Mouse (Mus musculus) liver, postnatal 0 days (tissue): ENCODE results near the gene Slc45a1. TPM values are rescaled to one million over a fixed set of nuclear protein-coding genes. Genes with fewer than 3 reads are reported as not detected.

ENCODE experiments used
- ATAC-seq: fragments of 200-750 bp; cut with Nextera tagmentation; 2 replicates; pipeline ENCODE4 v1.8.0; 2017; ENCODE audit warnings: mild to moderate bottlenecking, moderate library complexity
- DNase-seq: peaks from one replicate; pipeline ENCODE4 v3.0.0-alpha.2; 2016
- H3K27ac ChIP-seq: fragments of 300-500 bp; sonication (generic); 2 replicates; pipeline ENCODE4 v1.5.1; 2014; ENCODE audit warnings: antibody characterized with exemption, moderate library complexity, mild to moderate bottlenecking, low read depth
- H3K27me3 ChIP-seq: fragments of 300-500 bp; sonication (generic); 2 replicates; pipeline ENCODE4 v1.6.1; 2014; ENCODE audit warnings: low read length, control low read depth, mixed read lengths; ENCODE audit not compliant: insufficient read depth
- H3K36me3 ChIP-seq: fragments of 300-500 bp; sonication (generic); replicated peaks from 2 replicates; pipeline ENCODE4 v1.6.1; 2014; ENCODE audit warnings: mild to moderate bottlenecking, control low read depth, low read length, moderate library complexity, mixed read lengths; ENCODE audit not compliant: insufficient read depth
- H3K4me1 ChIP-seq: fragments of 300-500 bp; sonication (generic); 2 replicates; pipeline ENCODE4 v1.6.1; 2014; ENCODE audit warnings: antibody characterized with exemption, mild to moderate bottlenecking, control low read depth; ENCODE audit not compliant: insufficient read depth
- H3K4me2 ChIP-seq: fragments of 300-500 bp; sonication (generic); 2 replicates; pipeline ENCODE4 v1.6.1; 2014; ENCODE audit warnings: low read depth, mild to moderate bottlenecking, low read length, moderate library complexity, mixed read lengths
- H3K4me3 ChIP-seq: fragments of 300-500 bp; sonication (generic); 2 replicates; pipeline ENCODE4 v1.5.1; 2014; ENCODE audit warnings: low read depth, low read length
- H3K9ac ChIP-seq: fragments of 300-500 bp; sonication (generic); replicated peaks from 2 replicates; pipeline ENCODE4 v1.6.1; 2014; ENCODE audit warnings: mild to moderate bottlenecking, moderate library complexity
- H3K9me3 ChIP-seq: fragments of 300-500 bp; sonication (generic); 2 replicates; pipeline ENCODE4 v1.6.1; 2016; ENCODE audit warnings: mild to moderate bottlenecking, control low read depth, low read length, mixed read lengths
- CTCF ChIP-seq: sonication (generic); IDR thresholded peaks from 2 replicates; pipeline ENCODE4 v1.5.1; 2016; ENCODE audit warnings: antibody characterized with exemption, low read depth
- EP300 ChIP-seq: IDR thresholded peaks from 2 replicates; pipeline ENCODE4 v1.6.1; 2016; ENCODE audit warnings: antibody characterized with exemption, low read depth, mild to moderate bottlenecking
- WGBS: fragments of 180-500 bp; shearing (Covaris S2); extraction: QIAGEN DNeasy Blood & Tissue Kit; methylation state at CpG from one replicate; pipeline ENCODE4 v1.1.7; 2014; ENCODE audit not compliant: insufficient replicate concordance; 5-methylcytosine and 5-hydroxymethylcytosine counted together
- polyA plus RNA-seq: library from polyadenylated mRNA; unstranded; fragments of >200 nt; fragmentation: Nextera tagmentation; extraction: Ambion mirVana; gene quantifications from 2 replicates; pipeline ENCODE4 v1.2.1, GENCODE M21; 2015

The Slc45a1 gene
- not detected in 2 replicates for polyA plus RNA-seq

DNA sequence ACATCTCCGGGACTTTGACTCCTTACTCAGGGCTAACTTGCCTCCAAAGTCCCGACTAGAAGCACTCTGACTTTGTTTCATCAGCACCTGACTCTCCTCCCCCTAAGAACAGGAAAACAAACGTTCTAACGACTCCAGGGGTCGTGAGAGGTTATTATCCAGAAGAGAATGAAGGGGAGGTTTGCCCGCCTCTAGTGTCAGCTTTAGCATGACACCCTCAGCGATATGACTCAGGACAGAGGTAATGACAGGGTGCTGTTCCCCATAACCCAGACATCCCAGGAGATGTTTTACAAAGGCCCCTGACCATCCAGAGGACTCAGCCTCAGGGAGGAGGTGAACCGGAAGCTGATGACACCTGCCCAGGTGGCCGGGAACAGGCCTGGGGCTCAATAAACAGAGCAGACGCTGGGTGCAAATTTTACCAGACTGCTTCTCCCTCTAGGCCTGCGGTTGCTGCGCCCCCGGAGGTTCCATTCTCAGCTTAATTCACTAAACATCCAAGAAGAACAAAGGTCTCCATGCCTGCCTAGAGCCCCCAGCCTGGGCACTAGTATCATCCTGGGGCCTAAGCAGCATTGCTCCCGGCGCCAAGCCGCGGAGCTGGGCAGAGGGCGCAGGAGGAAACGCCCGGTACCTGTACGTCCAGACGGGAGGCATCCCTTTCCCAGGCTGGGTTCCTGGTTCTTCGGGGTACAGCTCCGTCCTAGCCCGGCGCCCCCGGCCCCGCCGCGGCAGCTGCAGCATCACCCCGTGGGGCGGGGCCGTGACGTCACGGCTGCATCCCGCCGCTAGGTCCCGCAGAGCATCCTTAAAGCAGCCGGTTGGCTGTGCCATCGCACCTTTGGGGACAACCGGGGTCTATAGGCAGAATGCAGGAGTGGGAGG is at the start of gene Slc45a1:
TSS of gene Slc45a1 (minus strand) at position 785 of the 888 bp plus-strand sequence.
- Histone ChIP-seq H3K4me3 (no peak within 1 kb of the TSS), H3K27me3 (peaks cover 14% of the 10 kb centered on the region), H3K27ac (no peak within 1 kb of the TSS), H3K36me3 (no peaks in the 10 kb centered on the region), H3K9ac (no peak within 1 kb of the TSS), H3K4me1 (no peaks in the 10 kb centered on the region; the same call in 1 of the 2 replicates), H3K4me2 (no peak within 1 kb of the TSS), H3K9me3 (peaks cover 1% of the 10 kb centered on the region; the same call in 1 of the 2 replicates)
- TF ChIP-seq CTCF (no peak), EP300 (no peak)
- ATAC-seq (no peak), DNase-seq (no peak)
- WGBS, result 10% methylated on average over 41 of the region's 41 CpGs

DNA sequence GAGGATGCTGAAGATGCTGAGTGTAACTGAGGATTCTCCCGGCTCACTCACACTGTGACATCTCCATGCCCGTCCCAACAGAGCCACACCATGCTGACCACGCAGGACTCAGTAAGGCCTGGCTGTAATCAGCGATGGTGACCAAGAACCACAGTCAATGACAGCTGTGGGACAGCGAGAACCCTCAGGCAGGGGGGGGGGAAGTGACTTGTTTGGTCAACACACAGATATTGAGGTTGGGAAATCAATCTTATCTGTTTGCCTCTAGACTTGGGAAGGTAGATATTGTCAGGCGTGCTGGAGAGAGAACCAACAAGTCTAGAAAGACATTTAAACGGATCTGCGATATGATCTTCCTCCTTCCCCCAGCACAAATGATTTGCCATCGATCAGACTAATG is 48.9 kb upstream of the Slc45a1 start:
- TF ChIP-seq EP300 (no peak), CTCF (no peak)
- Histone ChIP-seq H3K4me3 (no peak overlapping the region), H3K4me1 (peaks cover 17% of the 10 kb centered on the region), H3K9me3 (no peaks in the 10 kb centered on the region), H3K27ac (peak overlapping the region; percentile 55), H3K27me3 (no peaks in the 10 kb centered on the region), H3K4me2 (no peak overlapping the region), H3K9ac (no peak overlapping the region), H3K36me3 (no peaks in the 10 kb centered on the region)
- 70% methylated on average over 9 of the region's 9 CpGs for WGBS
- ATAC-seq (peak; percentile 54), DNase-seq (no peak)

DNA sequence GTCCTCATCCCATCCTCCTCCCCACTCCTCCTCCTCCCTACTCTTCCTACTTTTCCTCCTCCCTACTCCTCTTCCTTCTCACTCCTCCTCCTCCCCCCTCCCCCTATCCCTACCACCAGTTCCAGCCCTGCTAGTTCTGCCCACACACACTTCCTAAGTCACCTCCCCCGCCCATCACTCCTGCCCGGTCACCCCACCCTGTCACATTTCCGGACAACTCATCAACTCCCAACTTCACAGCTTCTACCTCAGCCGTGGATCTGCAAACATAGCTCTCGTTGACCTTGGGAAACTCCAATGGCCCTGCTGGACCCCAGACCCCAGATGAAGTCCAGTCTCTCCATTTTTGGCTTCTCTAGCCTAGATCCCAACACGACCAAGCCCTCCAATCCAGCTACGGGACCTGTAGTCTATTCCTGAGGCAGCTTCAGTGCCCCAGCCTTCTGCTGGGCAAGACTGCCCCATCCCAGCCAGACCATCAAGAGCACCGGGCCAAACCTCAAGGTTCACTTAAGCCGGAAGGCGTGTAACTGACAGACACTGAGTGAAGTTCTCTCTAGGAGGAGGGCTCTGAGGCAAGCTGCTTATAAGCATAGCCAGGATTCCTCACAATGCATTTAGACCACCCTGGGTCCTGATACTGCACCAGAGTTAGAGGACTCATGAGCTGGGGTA is 42.6 kb upstream of the Slc45a1 start:
- Histone ChIP-seq H3K27me3 (no peaks in the 10 kb centered on the region), H3K4me1 (peaks cover 6% of the 10 kb centered on the region), H3K9ac (0 out of 2 replicates have a peak overlapping the region, but pooled peaks have one; percentile 26), H3K27ac (peak overlapping the region; percentile 34; the same call in 1 of the 2 replicates), H3K36me3 (no peaks in the 10 kb centered on the region), H3K4me2 (no peak overlapping the region), H3K9me3 (no peaks in the 10 kb centered on the region), H3K4me3 (no peak overlapping the region)
- DNase-seq, result no peak
- TF ChIP-seq EP300, result no peak
- ATAC-seq, result no peak; the same call in 1 of the 2 replicates
- WGBS, result 41% methylated on average over 10 of the region's 10 CpGs

DNA sequence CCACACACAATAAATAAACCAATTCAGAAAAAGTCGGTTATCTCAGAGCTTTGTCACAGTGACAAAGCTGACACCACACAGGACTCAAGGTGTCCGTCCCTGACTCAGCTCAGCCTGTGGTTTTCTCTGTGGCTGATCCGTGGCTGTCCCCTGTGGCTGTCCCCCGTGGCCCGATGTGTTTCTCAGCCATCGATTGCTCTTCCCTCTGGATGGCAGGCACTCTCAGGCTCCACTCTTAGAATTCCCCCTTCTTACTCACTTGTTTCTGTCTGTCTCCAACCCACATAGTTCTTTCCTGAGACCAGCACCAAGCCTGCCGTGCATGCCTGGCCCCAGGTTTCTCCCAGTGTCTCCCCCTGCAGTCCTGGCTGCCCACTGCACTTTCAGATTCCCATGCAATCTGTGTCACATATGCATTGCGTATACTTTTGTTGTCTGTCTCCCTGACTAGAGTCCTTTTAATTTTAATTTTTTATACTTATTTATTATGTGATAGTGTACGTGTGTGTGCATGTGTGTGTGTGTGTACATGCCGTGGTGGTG is 41.0 kb upstream of the Slc45a1 start:
- no peak overlapping the region for H3K9ac ChIP-seq
- no peak overlapping the region for H3K4me2 ChIP-seq
- H3K9me3 ChIP-seq, result no peaks in the 10 kb centered on the region
- H3K27ac ChIP-seq, result no peak overlapping the region
- WGBS, result 63% methylated on average over 10 of the region's 10 CpGs
- 0 out of 2 replicates have a peak, but pooled peaks have one; percentile 27 for TF ChIP-seq CTCF
- TF ChIP-seq EP300, result no peak
- peaks cover 6% of the 10 kb centered on the region for H3K4me1 ChIP-seq
- H3K4me3 ChIP-seq, result no peak overlapping the region
- H3K36me3 ChIP-seq, result no peaks in the 10 kb centered on the region
- H3K27me3 ChIP-seq, result no peaks in the 10 kb centered on the region
- no peak for DNase-seq
- no peak for ATAC-seq

DNA sequence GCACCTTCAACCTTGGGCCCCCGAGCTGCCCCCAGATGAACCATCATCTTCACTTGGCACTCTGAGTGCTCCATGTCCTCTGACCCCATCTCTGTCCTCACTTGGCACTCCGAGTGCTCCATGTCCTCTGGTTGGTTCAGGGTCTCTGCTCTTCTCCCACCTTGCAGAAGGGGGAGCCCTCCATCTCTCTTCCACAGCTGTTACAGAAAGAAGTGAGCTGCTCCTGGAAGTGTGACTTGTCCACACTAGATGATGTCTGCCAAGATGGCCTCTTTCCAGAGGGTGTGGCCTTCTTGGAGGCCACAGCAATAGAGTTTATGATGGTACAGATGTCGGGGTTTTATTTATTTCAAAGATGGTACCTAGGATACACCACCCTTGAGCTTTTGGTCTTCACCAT is 38.8 kb upstream of the Slc45a1 start:
- Histone ChIP-seq H3K4me1 (peaks cover 8% of the 10 kb centered on the region), H3K9ac (no peak overlapping the region), H3K9me3 (no peaks in the 10 kb centered on the region), H3K36me3 (no peaks in the 10 kb centered on the region), H3K27ac (no peak overlapping the region), H3K27me3 (no peaks in the 10 kb centered on the region), H3K4me3 (no peak overlapping the region), H3K4me2 (no peak overlapping the region)
- no peak for TF ChIP-seq EP300
- TF ChIP-seq CTCF, result peak; percentile 52
- ATAC-seq, result no peak
- WGBS, result 73% methylated on average over 3 of the region's 3 CpGs
- no peak for DNase-seq

DNA sequence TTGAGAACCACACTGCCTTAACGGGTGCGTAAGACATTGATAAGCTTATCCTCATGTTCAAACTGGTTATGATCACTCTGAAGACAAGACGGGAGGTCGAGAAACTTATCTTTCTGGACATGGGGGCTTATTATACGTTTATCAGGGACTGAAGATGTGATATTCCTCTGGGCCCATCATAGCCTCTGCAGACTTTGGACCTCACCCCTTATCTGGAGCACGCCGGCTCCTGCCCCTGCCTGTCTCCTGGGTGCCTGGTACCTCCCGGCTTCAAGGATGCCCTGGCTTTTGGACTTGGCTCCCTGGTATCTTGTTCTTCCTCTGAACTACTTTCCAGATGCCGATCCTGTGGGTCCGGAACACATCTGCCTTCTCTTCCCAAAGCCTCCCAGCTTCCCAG is 37.6 kb upstream of the Slc45a1 start:
- Histone ChIP-seq H3K4me3 (no peak overlapping the region), H3K36me3 (no peaks in the 10 kb centered on the region), H3K4me2 (no peak overlapping the region), H3K4me1 (peaks cover 8% of the 10 kb centered on the region), H3K9me3 (no peaks in the 10 kb centered on the region), H3K9ac (no peak overlapping the region), H3K27me3 (no peaks in the 10 kb centered on the region), H3K27ac (no peak overlapping the region)
- DNase-seq, result no peak
- TF ChIP-seq CTCF, result no peak
- no peak for TF ChIP-seq EP300
- 66% methylated on average over 10 of the region's 10 CpGs for WGBS
- no peak for ATAC-seq
